Mouse (Mus musculus): ENCODE results near the gene Mettl7a2. TPM values are rescaled to one million over a fixed set of nuclear protein-coding genes. Genes with fewer than 3 reads are reported as not detected.
A peak's percentile ranks its signal among the peaks of the same experiment; 100 is the strongest.
"Not testable (repeated sequence)": the region's sequence is repeated elsewhere in the genome, so short reads cannot be mapped to it uniquely, and the experiment has no call there.

Gene Mettl7a2
- polyA plus RNA-seq, 1 experiment from 2014 or later: not detected

GRCm38 (mm10) chr15:100324021-100324591 is 28.9 kb upstream of the Mettl7a2 start:
- no peak for DNase-seq (ENCODE audit: extremely low spot score, low spot score)
- Histone ChIP-seq H3K9me3 (no peaks in the 10 kb centered on the region), H3K36me3 (replicated peaks) (no peaks in the 10 kb centered on the region), H3K27ac (no peak overlapping the region), H3K4me3 (no peak overlapping the region), H3K4me1 (no peaks in the 10 kb centered on the region), H3K27me3 (ENCODE audit: poor library complexity, severe bottlenecking) (no peaks in the 10 kb centered on the region)
- 78% methylated on average over 12 of the region's 12 CpGs for WGBS

- no peak overlapping the region for H3K27ac ChIP-seq
- no peaks in the 10 kb centered on the region for H3K36me3 ChIP-seq (replicated peaks)
- H3K9me3 ChIP-seq: no peaks in the 10 kb centered on the region
- WGBS: 92% methylated on average over 3 of the region's 3 CpGs
- no peak overlapping the region for H3K4me3 ChIP-seq
- H3K4me1 ChIP-seq: no peaks in the 10 kb centered on the region
- H3K27me3 ChIP-seq (ENCODE audit: poor library complexity, severe bottlenecking): no peaks in the 10 kb centered on the region
- no peak for DNase-seq (ENCODE audit: extremely low spot score, low spot score)
Measured at GRCm38 (mm10) chr15:100325235-100325634, 27.8 kb upstream of the Mettl7a2 start.

GRCm38 (mm10) chr15:100328089-100328488 is 24.9 kb upstream of the Mettl7a2 start:
- H3K27ac ChIP-seq; DNase-seq (ENCODE audit: extremely low spot score, low spot score); H3K36me3 ChIP-seq (replicated peaks); H3K9me3 ChIP-seq; H3K4me1 ChIP-seq; H3K4me3 ChIP-seq; H3K27me3 ChIP-seq (ENCODE audit: poor library complexity, severe bottlenecking): not testable (repeated sequence)
- WGBS: 66% methylated on average over 4 of the region's 4 CpGs

GRCm38 (mm10) chr15:100329336-100329735 is 23.7 kb upstream of the Mettl7a2 start:
- 78% methylated on average over 10 of the region's 10 CpGs for WGBS
- H3K36me3 ChIP-seq (replicated peaks); H3K27ac ChIP-seq; H3K27me3 ChIP-seq (ENCODE audit: poor library complexity, severe bottlenecking); H3K4me3 ChIP-seq; H3K9me3 ChIP-seq; H3K4me1 ChIP-seq; DNase-seq (ENCODE audit: extremely low spot score, low spot score): not testable (repeated sequence)

GRCm38 (mm10) chr15:100330739-100331138 is 22.3 kb upstream of the Mettl7a2 start:
- no peaks in the 10 kb centered on the region for H3K36me3 ChIP-seq (replicated peaks)
- DNase-seq (ENCODE audit: extremely low spot score, low spot score): no peak
- H3K27me3 ChIP-seq (ENCODE audit: poor library complexity, severe bottlenecking): no peaks in the 10 kb centered on the region
- no peaks in the 10 kb centered on the region for H3K4me1 ChIP-seq
- no peaks in the 10 kb centered on the region for H3K9me3 ChIP-seq
- H3K27ac ChIP-seq: no peak overlapping the region
- WGBS: 90% methylated on average over 7 of the region's 7 CpGs
- H3K4me3 ChIP-seq: no peak overlapping the region

GRCm38 (mm10) chr15:100332077-100332961 is 20.7 kb upstream of the Mettl7a2 start:
- H3K4me3 ChIP-seq; H3K36me3 ChIP-seq (replicated peaks); H3K9me3 ChIP-seq; H3K27ac ChIP-seq; DNase-seq (ENCODE audit: extremely low spot score, low spot score); H3K27me3 ChIP-seq (ENCODE audit: poor library complexity, severe bottlenecking); H3K4me1 ChIP-seq: not testable (repeated sequence)
- WGBS: 50% methylated on average over 3 of the region's 10 CpGs

GRCm38 (mm10) chr15:100334629-100335028 is 18.4 kb upstream of the Mettl7a2 start, which contains the start of gene Mettl7a3:
Gene Mettl7a3, plus strand, starts transcription at chr15:100334929.
- no peaks in the 10 kb centered on the region for H3K9me3 ChIP-seq
- no peak within 1 kb of the TSS for H3K4me3 ChIP-seq
- no peaks in the 10 kb centered on the region for H3K4me1 ChIP-seq
- H3K27ac ChIP-seq: no peak within 1 kb of the TSS
- no peaks in the 10 kb centered on the region for H3K36me3 ChIP-seq (replicated peaks)
- DNase-seq (ENCODE audit: extremely low spot score, low spot score): no peak
- H3K27me3 ChIP-seq (ENCODE audit: poor library complexity, severe bottlenecking): no peaks in the 10 kb centered on the region
- WGBS: 92% methylated on average over 10 of the region's 10 CpGs

- H3K27ac ChIP-seq; H3K9me3 ChIP-seq; DNase-seq (ENCODE audit: extremely low spot score, low spot score); H3K4me1 ChIP-seq; H3K4me3 ChIP-seq; H3K27me3 ChIP-seq (ENCODE audit: poor library complexity, severe bottlenecking); H3K36me3 ChIP-seq (replicated peaks): not testable (repeated sequence)
Measured at GRCm38 (mm10) chr15:100337328-100337727, 15.7 kb upstream of the Mettl7a2 start.

GRCm38 (mm10) chr15:100337847-100338246 is 15.2 kb upstream of the Mettl7a2 start:
- not testable (repeated sequence) for H3K4me3 ChIP-seq; H3K4me1 ChIP-seq; H3K9me3 ChIP-seq; H3K27me3 ChIP-seq (ENCODE audit: poor library complexity, severe bottlenecking); DNase-seq (ENCODE audit: extremely low spot score, low spot score); H3K27ac ChIP-seq; H3K36me3 ChIP-seq (replicated peaks)
- 47% methylated on average over 10 of the region's 10 CpGs for WGBS

GRCm38 (mm10) chr15:100341314-100341980 is 11.6 kb upstream of the Mettl7a2 start:
- 84% methylated on average over 5 of the region's 5 CpGs for WGBS
- H3K27me3 ChIP-seq (ENCODE audit: poor library complexity, severe bottlenecking); H3K27ac ChIP-seq; DNase-seq (ENCODE audit: extremely low spot score, low spot score); H3K4me3 ChIP-seq; H3K9me3 ChIP-seq; H3K36me3 ChIP-seq (replicated peaks); H3K4me1 ChIP-seq: not testable (repeated sequence)

- Histone ChIP-seq H3K36me3 (replicated peaks) (no peaks in the 10 kb centered on the region), H3K9me3 (peaks cover 5% of the 10 kb centered on the region; the same call in 1 of the 2 replicates), H3K4me1 (peaks cover 9% of the 10 kb centered on the region), H3K4me3 (no peak overlapping the region), H3K27ac (no peak overlapping the region), H3K27me3 (ENCODE audit: poor library complexity, severe bottlenecking) (no peaks in the 10 kb centered on the region)
- no peak for DNase-seq (ENCODE audit: extremely low spot score, low spot score)
Measured at GRCm38 (mm10) chr15:100345484-100345883, 7.5 kb upstream of the Mettl7a2 start.

GRCm38 (mm10) chr15:100346761-100347160 is 6.2 kb upstream of the Mettl7a2 start:
- peak overlapping the region; percentile 62 for H3K27ac ChIP-seq
- no peak for DNase-seq (ENCODE audit: extremely low spot score, low spot score)
- peaks cover 9% of the 10 kb centered on the region for H3K4me1 ChIP-seq
- H3K9me3 ChIP-seq: peaks cover 5% of the 10 kb centered on the region; the same call in 1 of the 2 replicates
- no peak overlapping the region for H3K4me3 ChIP-seq
- H3K36me3 ChIP-seq (replicated peaks): no peaks in the 10 kb centered on the region
- 75% methylated on average over 14 of the region's 14 CpGs for WGBS
- H3K27me3 ChIP-seq (ENCODE audit: poor library complexity, severe bottlenecking): no peaks in the 10 kb centered on the region

GRCm38 (mm10) chr15:100349496-100349895 is 3.5 kb upstream of the Mettl7a2 start:
- H3K9me3 ChIP-seq: peaks cover 5% of the 10 kb centered on the region; the same call in 1 of the 2 replicates
- WGBS: 67% methylated on average over 2 of the region's 2 CpGs

More at GRCm38 (mm10) chr15:100349496-100349895, 3.5 kb upstream of the Mettl7a2 start:
- Histone ChIP-seq H3K27ac (no peak overlapping the region), H3K4me3 (no peak overlapping the region), H3K27me3 (ENCODE audit: poor library complexity, severe bottlenecking) (no peaks in the 10 kb centered on the region), H3K36me3 (replicated peaks) (no peaks in the 10 kb centered on the region), H3K4me1 (peaks cover 9% of the 10 kb centered on the region)
- DNase-seq (ENCODE audit: extremely low spot score, low spot score): no peak

Measured in forebrain, embryonic 10.5 days (tissue).